Mouse (Mus musculus): Measurements from ENCODE around the gene Lsm6. TPM values are rescaled to one million over a fixed set of nuclear protein-coding genes. Genes with fewer than 3 reads are reported as not detected.

Gene Lsm6
- total and polyA plus RNA-seq, 2 experiments from 2014 or later: 22.1 to 170 TPM

DNA sequence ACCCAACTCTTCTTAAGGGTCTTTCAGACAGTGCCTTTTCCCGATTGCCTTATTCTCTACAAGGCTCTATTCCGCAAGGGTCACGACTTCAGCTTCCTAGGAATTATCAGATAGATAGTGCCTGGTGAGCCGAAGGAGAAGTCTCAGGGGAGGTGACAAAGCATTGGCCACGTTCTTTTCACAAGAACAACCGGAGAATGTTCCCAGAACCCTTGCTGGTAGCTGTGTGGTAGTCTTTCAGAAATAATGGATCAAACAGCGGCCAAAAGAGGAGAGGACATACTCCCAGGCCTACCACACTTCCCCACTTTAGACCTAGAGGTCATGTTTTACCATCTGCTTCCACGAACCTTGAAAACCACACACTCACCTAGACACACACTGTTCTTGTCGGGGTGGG is 44.1 kb downstream of the Lsm6 start:
- ATAC-seq (no peak), DNase-seq (ENCODE audit: low spot score) (no peak)
- 91% methylated on average over 9 of the region's 9 CpGs for WGBS
- Histone ChIP-seq H3K4me2 (ENCODE audit: low read depth, low read length) (no peak overlapping the region), H3K36me3 (ENCODE audit: insufficient read depth, low read length) (no peaks in the 10 kb centered on the region), H3K9me3 (ENCODE audit: low read length) (no peaks in the 10 kb centered on the region), H3K4me1 (ENCODE audit: insufficient read depth, low read length) (no peaks in the 10 kb centered on the region), H3K27ac (no peak overlapping the region), H3K4me3 (ENCODE audit: low read length) (no peak overlapping the region), H3K9ac (replicated peaks; ENCODE audit: low read length) (no peak overlapping the region), H3K27me3 (ENCODE audit: insufficient read depth, low read length) (no peaks in the 10 kb centered on the region)
- no peak for TF ChIP-seq CTCF (IDR thresholded peaks at IDR 0.05; ENCODE audit: low read depth)

DNA sequence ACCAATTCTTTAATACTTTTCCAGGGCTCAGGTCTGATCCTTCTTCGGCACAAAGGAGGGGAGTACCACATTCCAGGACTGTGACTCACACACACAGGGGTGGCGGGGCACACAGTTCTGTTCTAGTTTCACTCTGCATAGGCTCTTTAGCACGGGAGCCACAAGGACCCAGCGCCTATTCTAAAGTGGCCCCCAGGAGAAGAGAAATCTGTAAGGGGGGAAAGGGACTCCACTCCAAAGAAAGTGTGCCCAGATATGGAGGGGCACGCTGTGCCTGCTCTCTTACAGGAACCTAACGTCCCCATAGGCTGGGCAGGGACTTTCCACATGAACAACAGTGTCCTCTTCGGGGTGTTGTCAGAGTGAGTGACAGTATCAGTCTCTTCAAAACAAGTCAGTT is 49.7 kb downstream of the Lsm6 start:
- no peak overlapping the region for H3K4me3 ChIP-seq (ENCODE audit: low read length)
- no peak overlapping the region for H3K9ac ChIP-seq (replicated peaks; ENCODE audit: low read length)
- no peak overlapping the region for H3K27ac ChIP-seq
- H3K4me1 ChIP-seq (ENCODE audit: insufficient read depth, low read length): no peaks in the 10 kb centered on the region
- DNase-seq (ENCODE audit: low spot score) (no peak), ATAC-seq (no peak)
- H3K36me3 ChIP-seq (ENCODE audit: insufficient read depth, low read length): no peaks in the 10 kb centered on the region
- no peak for TF ChIP-seq CTCF (IDR thresholded peaks at IDR 0.05; ENCODE audit: low read depth)
- H3K27me3 ChIP-seq (ENCODE audit: insufficient read depth, low read length): no peaks in the 10 kb centered on the region
- 69% methylated on average over 7 of the region's 7 CpGs for WGBS
- H3K4me2 ChIP-seq (ENCODE audit: low read depth, low read length): no peak overlapping the region
- H3K9me3 ChIP-seq (ENCODE audit: low read length): no peaks in the 10 kb centered on the region

DNA sequence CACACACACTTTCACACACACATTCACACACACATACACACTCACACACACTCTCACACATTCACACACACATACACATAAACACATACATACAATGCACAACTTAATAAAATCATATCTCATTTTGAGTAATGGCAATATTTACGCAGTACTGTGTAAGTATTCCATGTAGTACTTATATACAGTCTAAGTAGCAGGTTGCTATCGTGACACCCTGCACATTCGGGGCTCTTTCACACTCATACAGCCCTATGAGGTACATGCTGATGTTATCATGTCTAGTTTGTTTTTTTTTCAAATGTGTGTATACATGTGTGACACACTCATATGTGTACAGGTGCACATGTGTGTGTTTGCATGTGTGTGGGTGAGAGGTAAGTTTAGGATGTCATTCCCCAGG is 50.4 kb downstream of the Lsm6 start:
- no peaks in the 10 kb centered on the region for H3K27me3 ChIP-seq (ENCODE audit: insufficient read depth, low read length)
- WGBS: 97% methylated on average over 3 of the region's 3 CpGs
- no peak overlapping the region for H3K27ac ChIP-seq
- ATAC-seq (no peak), DNase-seq (ENCODE audit: low spot score) (no peak)
- no peaks in the 10 kb centered on the region for H3K36me3 ChIP-seq (ENCODE audit: insufficient read depth, low read length)
- no peak overlapping the region for H3K4me3 ChIP-seq (ENCODE audit: low read length)
- no peak overlapping the region for H3K9ac ChIP-seq (replicated peaks; ENCODE audit: low read length)
- TF ChIP-seq CTCF (IDR thresholded peaks at IDR 0.05; ENCODE audit: low read depth): no peak
- H3K4me2 ChIP-seq (ENCODE audit: low read depth, low read length): no peak overlapping the region
- H3K4me1 ChIP-seq (ENCODE audit: insufficient read depth, low read length): no peaks in the 10 kb centered on the region
- H3K9me3 ChIP-seq (ENCODE audit: low read length): no peaks in the 10 kb centered on the region

DNA sequence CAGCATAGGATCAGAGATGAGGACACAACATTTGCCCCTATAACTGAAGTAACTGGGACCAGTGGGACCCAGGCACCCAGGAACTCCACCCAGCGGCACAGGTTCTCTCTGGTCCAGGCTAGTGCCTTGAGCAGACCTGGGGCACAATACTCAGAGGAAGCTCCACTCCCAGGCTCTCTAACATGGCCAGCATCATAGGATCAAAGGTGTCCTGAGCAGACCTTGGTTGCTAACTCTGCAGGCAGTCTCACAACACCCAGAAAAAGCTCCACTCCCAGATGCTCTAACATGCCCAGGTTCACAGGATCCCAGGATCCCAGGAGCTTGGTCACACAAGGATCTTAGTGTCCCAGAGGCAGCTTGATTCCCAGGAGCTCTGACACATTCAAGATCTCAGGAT is 55.4 kb downstream of the Lsm6 start:
- no peak overlapping the region for H3K4me3 ChIP-seq (ENCODE audit: low read length)
- H3K4me2 ChIP-seq (ENCODE audit: low read depth, low read length): no peak overlapping the region
- H3K9me3 ChIP-seq (ENCODE audit: low read length): no peaks in the 10 kb centered on the region
- no peaks in the 10 kb centered on the region for H3K4me1 ChIP-seq (ENCODE audit: insufficient read depth, low read length)
- no peak overlapping the region for H3K27ac ChIP-seq
- no peaks in the 10 kb centered on the region for H3K27me3 ChIP-seq (ENCODE audit: insufficient read depth, low read length)
- ATAC-seq: no peak
- 91% methylated on average over 1 of the region's 1 CpGs for WGBS
- DNase-seq (ENCODE audit: low spot score): no peak
- TF ChIP-seq CTCF (IDR thresholded peaks at IDR 0.05; ENCODE audit: low read depth): no peak
- H3K9ac ChIP-seq (replicated peaks; ENCODE audit: low read length): no peak overlapping the region
- no peaks in the 10 kb centered on the region for H3K36me3 ChIP-seq (ENCODE audit: insufficient read depth, low read length)

DNA sequence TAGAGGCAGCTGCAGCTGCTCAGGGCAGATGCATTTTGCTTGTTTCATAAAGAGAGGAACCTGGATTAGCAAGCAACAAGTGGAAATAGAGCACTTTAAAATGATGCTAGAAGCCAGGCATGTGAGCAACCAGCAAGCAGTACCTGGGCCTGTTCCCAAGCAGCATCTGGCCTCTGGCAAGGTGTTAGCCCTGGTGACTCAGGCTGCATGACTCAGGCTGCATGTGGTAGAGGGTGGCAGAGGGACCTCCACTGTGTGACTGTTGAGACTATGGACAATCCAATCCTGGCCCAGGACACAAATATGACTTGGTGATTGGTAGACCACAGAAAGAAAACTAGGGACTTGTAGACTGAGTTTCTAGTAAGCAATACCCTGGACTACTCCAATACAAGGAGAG is 56.0 kb downstream of the Lsm6 start:
- Histone ChIP-seq H3K9me3 (ENCODE audit: low read length) (no peaks in the 10 kb centered on the region), H3K36me3 (ENCODE audit: insufficient read depth, low read length) (no peaks in the 10 kb centered on the region), H3K4me1 (ENCODE audit: insufficient read depth, low read length) (no peaks in the 10 kb centered on the region), H3K9ac (replicated peaks; ENCODE audit: low read length) (no peak overlapping the region), H3K27ac (no peak overlapping the region), H3K4me3 (ENCODE audit: low read length) (no peak overlapping the region), H3K27me3 (ENCODE audit: insufficient read depth, low read length) (no peaks in the 10 kb centered on the region), H3K4me2 (ENCODE audit: low read depth, low read length) (no peak overlapping the region)
- DNase-seq (ENCODE audit: low spot score): no peak
- TF ChIP-seq CTCF (IDR thresholded peaks at IDR 0.05; ENCODE audit: low read depth): no peak
- ATAC-seq: no peak

DNA sequence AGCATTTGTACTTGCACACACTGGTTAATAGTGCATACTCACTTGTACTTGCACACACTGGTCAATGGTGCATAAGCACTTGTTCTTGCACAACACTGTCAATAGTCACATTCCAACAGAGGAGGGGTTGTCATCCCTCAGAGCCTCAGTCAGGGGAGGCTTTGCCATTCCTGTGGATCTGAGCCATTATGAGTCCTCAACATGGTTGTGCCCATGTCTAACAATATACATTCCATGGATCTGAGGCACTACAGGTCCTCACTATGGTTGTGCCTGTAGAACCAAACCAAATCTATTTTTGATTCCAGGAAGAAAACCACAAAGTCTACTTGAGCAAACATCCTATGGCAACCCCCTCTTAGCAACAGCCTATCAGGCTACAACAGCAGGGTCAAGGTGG is 61.8 kb downstream of the Lsm6 start:
- DNase-seq (ENCODE audit: low spot score): no peak
- Histone ChIP-seq H3K27me3 (ENCODE audit: insufficient read depth, low read length) (no peaks in the 10 kb centered on the region), H3K27ac (no peak overlapping the region), H3K9me3 (ENCODE audit: low read length) (no peaks in the 10 kb centered on the region), H3K4me3 (ENCODE audit: low read length) (no peak overlapping the region), H3K36me3 (ENCODE audit: insufficient read depth, low read length) (no peaks in the 10 kb centered on the region), H3K4me1 (ENCODE audit: insufficient read depth, low read length) (no peaks in the 10 kb centered on the region), H3K9ac (replicated peaks; ENCODE audit: low read length) (no peak overlapping the region), H3K4me2 (ENCODE audit: low read depth, low read length) (no peak overlapping the region)
- ATAC-seq: no peak
- TF ChIP-seq CTCF (IDR thresholded peaks at IDR 0.05; ENCODE audit: low read depth): no peak

DNA sequence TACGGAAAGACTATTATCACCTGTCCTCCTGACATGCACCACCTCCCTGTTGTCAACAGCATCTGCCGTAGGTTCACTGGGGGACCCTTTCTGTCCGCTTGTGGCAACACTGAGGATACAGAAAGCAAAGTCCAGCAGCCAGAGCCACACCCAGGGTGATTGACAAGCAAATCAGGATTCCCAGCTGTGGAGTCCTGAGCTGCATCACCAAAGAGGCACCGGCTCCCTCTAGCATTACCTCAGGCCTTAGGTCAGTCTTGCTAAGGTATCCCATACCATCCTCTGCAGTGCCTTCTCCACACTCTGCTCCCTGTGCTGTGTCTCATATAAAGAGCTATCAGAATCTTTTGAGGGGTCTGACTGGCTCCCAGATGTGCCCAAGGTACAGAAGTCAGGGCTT is 66.0 kb downstream of the Lsm6 start:
- Histone ChIP-seq H3K9ac (replicated peaks; ENCODE audit: low read length) (no peak overlapping the region), H3K36me3 (ENCODE audit: insufficient read depth, low read length) (no peaks in the 10 kb centered on the region), H3K27ac (no peak overlapping the region), H3K27me3 (ENCODE audit: insufficient read depth, low read length) (no peaks in the 10 kb centered on the region), H3K4me2 (ENCODE audit: low read depth, low read length) (no peak overlapping the region), H3K4me1 (ENCODE audit: insufficient read depth, low read length) (no peaks in the 10 kb centered on the region), H3K9me3 (ENCODE audit: low read length) (no peaks in the 10 kb centered on the region), H3K4me3 (ENCODE audit: low read length) (no peak overlapping the region)
- no peak for TF ChIP-seq CTCF (IDR thresholded peaks at IDR 0.05; ENCODE audit: low read depth)
- WGBS: 82% methylated on average over 4 of the region's 4 CpGs
- ATAC-seq (no peak), DNase-seq (ENCODE audit: low spot score) (no peak)

Other genes starting within 250 kb of the Lsm6 start
- 33.0 and 39.6 TPM in 2 replicates for gene Zfp827, start 207.3 kb upstream of the Lsm6 start, total RNA-seq (2014; rRNA removed)
- 6.2 and 6.8 TPM in 2 replicates for gene Zfp827, start 207.3 kb upstream of the Lsm6 start, polyA plus RNA-seq (2015; fragmentation: Nextera tagmentation; extraction: Ambion mirVana)